Mouse (Mus musculus) forebrain, embryonic 16.5 days (tissue): ENCODE measurements at regions not wholly inside any gene's neighbourhood (a gene's known extent, or its start where the extent isn't known, plus 50 kb on each side); places are given as distances from the start of the nearest gene placed in this dataset.

Source experiments
- ATAC-seq: fragments of 200-750 bp; cut with Nextera tagmentation; 2 replicates; pipeline ENCODE4 v1.8.0; 2017; ENCODE audit warnings: mild to moderate bottlenecking, moderate library complexity
- H3K27ac ChIP-seq: fragments of 300-500 bp; sonication (generic); 2 replicates; pipeline ENCODE4 v1.5.1; 2014; ENCODE audit warnings: low read length, control low read depth
- H3K27me3 ChIP-seq: fragments of 300-500 bp; sonication (generic); replicated peaks from 2 replicates; pipeline ENCODE4 v1.6.1; 2014; ENCODE audit warnings: low read length; ENCODE audit not compliant: control insufficient read depth, insufficient read depth
- H3K36me3 ChIP-seq: fragments of 300-500 bp; sonication (generic); 2 replicates; pipeline ENCODE4 v1.6.1; 2014; ENCODE audit not compliant: control insufficient read depth, insufficient read depth
- H3K4me1 ChIP-seq: fragments of 300-500 bp; sonication (generic); replicated peaks from 2 replicates; pipeline ENCODE4 v1.6.1; 2014; ENCODE audit warnings: low read length; ENCODE audit not compliant: control insufficient read depth, insufficient read depth
- H3K4me2 ChIP-seq: fragments of 300-500 bp; sonication (generic); 2 replicates; pipeline ENCODE4 v1.6.1; 2014; ENCODE audit warnings: mild to moderate bottlenecking, low read length, control low read depth
- H3K4me3 ChIP-seq: fragments of 300-500 bp; sonication (generic); replicated peaks from 2 replicates; pipeline ENCODE4 v1.5.1; 2014; ENCODE audit warnings: mild to moderate bottlenecking, low read length, control low read depth
- H3K9ac ChIP-seq: fragments of 300-500 bp; sonication (generic); replicated peaks from 2 replicates; pipeline ENCODE4 v1.6.1; 2014; ENCODE audit warnings: low read depth, low read length, control low read depth
- H3K9me3 ChIP-seq: fragments of 300-500 bp; sonication (generic); 2 replicates; pipeline ENCODE4 v1.6.1; 2016; ENCODE audit warnings: low read length; ENCODE audit not compliant: control insufficient read depth
- WGBS: fragments of 180-500 bp; shearing (Covaris S2); extraction: QIAGEN DNeasy Blood & Tissue Kit; methylation state at CpG from one replicate; pipeline ENCODE4 v1.1.7; 2014; 5-methylcytosine and 5-hydroxymethylcytosine counted together

DNA sequence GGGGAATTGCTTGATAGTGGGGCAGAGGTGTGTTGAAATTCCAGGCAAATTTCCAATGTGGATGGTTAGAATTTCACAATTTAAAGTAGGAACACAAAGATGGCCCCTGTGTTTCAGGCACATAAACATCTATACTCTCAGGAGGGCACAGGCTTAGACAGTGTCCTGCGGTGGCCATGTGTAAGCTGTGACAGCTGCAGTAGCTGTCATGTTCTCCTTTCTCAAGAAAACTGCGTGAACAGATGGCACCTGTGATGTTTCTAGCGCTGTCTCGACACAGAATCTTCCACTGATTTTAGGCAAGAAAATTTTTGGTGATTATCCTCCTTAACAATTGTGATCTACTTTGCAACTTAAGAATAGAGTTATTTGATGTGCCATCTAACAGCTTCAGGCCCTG lies 222.1 kb upstream of the Hes1 start:
- WGBS, result 88% methylated on average over 4 of the region's 4 CpGs
- ATAC-seq, result no peak
- no peak overlapping the region for H3K4me3 ChIP-seq
- H3K4me1 ChIP-seq, result peaks cover 17% of the 10 kb centered on the region
- H3K36me3 ChIP-seq, result no peaks in the 10 kb centered on the region
- no peak overlapping the region for H3K4me2 ChIP-seq
- no peak overlapping the region for H3K9ac ChIP-seq
- H3K9me3 ChIP-seq, result no peaks in the 10 kb centered on the region
- H3K27me3 ChIP-seq, result no peaks in the 10 kb centered on the region
- H3K27ac ChIP-seq, result no peak overlapping the region

DNA sequence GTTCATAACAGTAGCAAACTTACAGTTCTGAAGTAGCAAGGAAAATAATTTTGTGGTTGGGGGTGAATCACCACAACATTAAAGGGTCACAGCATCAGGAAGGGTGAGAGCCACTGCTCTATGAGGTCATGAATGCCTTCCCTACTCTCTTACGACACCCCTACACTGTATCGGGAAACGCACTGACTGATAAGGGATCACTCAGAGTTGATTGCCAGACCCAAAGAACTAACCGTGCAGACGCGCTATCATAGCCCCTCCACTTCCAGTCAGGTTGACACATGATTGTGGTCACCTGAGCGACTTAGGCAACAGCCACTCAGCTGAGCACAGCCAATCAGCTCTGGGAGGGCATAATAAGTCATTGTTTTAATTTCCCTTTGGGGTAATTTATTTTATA lies 220.7 kb upstream of the Hes1 start:
- Histone ChIP-seq H3K4me2 (no peak overlapping the region), H3K36me3 (no peaks in the 10 kb centered on the region), H3K27me3 (no peaks in the 10 kb centered on the region), H3K9me3 (no peaks in the 10 kb centered on the region), H3K4me1 (peaks cover 11% of the 10 kb centered on the region), H3K27ac (no peak overlapping the region), H3K9ac (no peak overlapping the region), H3K4me3 (no peak overlapping the region)
- ATAC-seq, result no peak
- 88% methylated on average over 7 of the region's 7 CpGs for WGBS

DNA sequence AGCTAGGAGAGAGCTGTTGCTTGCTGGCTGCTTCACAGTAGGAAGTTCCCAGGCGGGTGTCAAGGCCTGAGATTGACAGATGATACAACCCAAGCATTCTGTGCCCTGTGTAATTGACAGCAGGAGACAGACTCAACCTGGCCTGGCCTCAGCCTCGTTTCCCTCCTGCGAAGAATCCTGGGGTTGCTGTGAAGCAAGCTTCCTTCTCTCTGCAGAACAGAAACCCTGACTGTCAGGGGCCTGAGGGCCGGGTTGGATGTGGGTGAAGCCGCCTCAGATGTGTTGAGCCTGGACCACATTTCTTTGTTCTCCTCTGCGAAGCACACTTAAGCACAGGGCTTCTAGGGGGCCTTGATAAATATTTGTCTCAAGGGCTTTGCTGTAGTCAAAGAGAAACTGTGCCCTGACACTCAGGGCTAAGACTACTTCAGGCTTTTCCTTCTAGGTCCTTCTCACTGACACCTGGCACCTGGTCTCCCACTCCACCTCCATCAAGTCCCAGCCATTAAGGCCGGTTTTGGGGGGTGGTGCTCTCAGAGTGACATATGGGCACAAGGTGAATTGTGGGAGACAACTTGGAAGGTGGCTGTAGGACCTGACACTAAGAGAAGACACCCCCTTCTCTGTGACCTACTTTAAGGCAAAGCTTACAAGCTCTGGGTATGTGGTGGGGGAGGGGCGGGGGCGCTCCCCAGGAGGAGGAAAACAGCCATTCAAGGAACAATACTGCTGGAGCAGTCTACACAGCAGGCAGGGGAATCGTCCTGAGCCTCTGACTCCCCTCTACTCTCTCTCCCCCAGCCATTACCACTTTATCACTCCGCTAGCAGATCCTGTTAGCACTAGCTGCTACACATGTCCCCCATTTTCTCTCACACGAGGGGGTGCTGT lies 219.2 kb upstream of the Hes1 start:
- H3K36me3 ChIP-seq, result no peaks in the 10 kb centered on the region
- H3K27ac ChIP-seq, result no peak overlapping the region
- WGBS, result 28% methylated on average over 12 of the region's 12 CpGs
- no peak overlapping the region for H3K4me3 ChIP-seq
- H3K9me3 ChIP-seq, result no peaks in the 10 kb centered on the region
- H3K9ac ChIP-seq, result no peak overlapping the region
- no peak overlapping the region for H3K4me2 ChIP-seq
- H3K4me1 ChIP-seq, result peaks cover 2% of the 10 kb centered on the region; the same call in 1 of the 2 replicates
- ATAC-seq, result no peak
- no peaks in the 10 kb centered on the region for H3K27me3 ChIP-seq

DNA sequence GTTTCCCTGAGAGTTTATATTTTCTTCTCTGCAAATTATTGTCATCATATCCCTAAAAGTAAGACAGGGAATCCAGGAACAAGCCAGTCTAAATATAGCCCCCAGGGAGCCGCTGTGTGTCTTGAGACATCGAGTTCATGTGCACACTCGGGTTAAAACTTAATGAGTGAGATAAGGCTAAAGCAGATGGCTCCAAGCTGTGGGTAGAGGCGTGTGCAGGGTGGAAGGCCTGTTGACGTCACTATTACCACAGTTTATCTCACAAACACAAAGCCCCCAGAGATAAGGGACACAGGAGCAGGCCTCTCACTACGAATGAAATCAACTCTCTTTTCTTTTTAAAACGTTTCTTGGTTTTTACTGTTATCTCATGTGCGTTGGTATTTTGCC lies 218.6 kb upstream of the Hes1 start:
- Histone ChIP-seq H3K4me1 (peaks cover 2% of the 10 kb centered on the region; the same call in 1 of the 2 replicates), H3K9me3 (no peaks in the 10 kb centered on the region), H3K27ac (no peak overlapping the region), H3K27me3 (no peaks in the 10 kb centered on the region), H3K9ac (no peak overlapping the region), H3K36me3 (no peaks in the 10 kb centered on the region), H3K4me2 (no peak overlapping the region), H3K4me3 (no peak overlapping the region)
- no peak for ATAC-seq
- 61% methylated on average over 8 of the region's 8 CpGs for WGBS

DNA sequence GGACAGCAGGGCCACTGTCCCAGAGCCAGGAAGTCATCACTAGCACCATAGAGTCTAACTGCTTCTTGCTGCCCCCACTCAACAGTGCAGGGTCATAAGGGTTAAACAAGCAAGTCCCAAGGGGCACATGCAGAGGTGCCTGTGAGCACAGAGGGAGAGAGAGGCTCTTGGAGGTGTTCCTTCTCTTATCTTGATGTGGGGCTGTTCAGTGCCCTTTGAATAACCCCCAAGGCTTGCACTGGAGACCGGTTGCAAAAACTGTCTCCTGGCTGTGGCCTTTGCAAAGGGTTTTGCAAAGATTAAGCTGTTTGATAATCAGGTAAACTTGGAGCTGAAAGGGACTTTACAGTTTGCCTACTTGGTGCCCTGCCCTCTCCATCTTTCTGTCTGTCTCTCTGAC lies 217.1 kb upstream of the Hes1 start:
- H3K9ac ChIP-seq, result no peak overlapping the region
- no peak overlapping the region for H3K27ac ChIP-seq
- no peaks in the 10 kb centered on the region for H3K9me3 ChIP-seq
- peaks cover 2% of the 10 kb centered on the region; the same call in 1 of the 2 replicates for H3K4me1 ChIP-seq
- H3K4me3 ChIP-seq, result no peak overlapping the region
- H3K36me3 ChIP-seq, result no peaks in the 10 kb centered on the region
- H3K27me3 ChIP-seq, result no peaks in the 10 kb centered on the region
- WGBS, result 59% methylated on average over 1 of the region's 1 CpGs
- ATAC-seq, result no peak
- H3K4me2 ChIP-seq, result no peak overlapping the region

DNA sequence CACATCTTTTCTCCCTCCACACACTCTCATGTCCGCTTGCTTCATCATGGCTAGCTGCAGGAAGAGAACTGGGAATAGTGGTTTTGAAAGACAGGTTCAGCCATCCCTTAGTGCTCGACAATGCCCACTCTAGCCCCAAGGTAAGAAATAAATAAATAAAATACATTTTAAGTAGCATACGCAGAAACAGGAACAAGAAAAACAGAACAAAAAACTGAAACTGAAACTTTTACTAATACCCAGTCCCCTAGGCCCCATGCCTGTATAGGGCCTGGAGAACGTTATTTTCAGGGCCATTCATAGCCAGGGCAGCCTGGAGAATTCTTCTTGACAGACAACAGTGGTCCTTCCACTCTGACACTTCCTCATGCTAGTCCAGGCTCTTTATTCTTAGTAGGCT lies 216.4 kb upstream of the Hes1 start:
- no peaks in the 10 kb centered on the region for H3K36me3 ChIP-seq
- no peak overlapping the region for H3K27ac ChIP-seq
- peaks cover 2% of the 10 kb centered on the region; the same call in 1 of the 2 replicates for H3K4me1 ChIP-seq
- ATAC-seq, result no peak
- H3K4me3 ChIP-seq, result no peak overlapping the region
- H3K4me2 ChIP-seq, result no peak overlapping the region
- WGBS, result 81% methylated on average over 4 of the region's 4 CpGs
- H3K9ac ChIP-seq, result no peak overlapping the region
- no peaks in the 10 kb centered on the region for H3K9me3 ChIP-seq
- no peaks in the 10 kb centered on the region for H3K27me3 ChIP-seq

DNA sequence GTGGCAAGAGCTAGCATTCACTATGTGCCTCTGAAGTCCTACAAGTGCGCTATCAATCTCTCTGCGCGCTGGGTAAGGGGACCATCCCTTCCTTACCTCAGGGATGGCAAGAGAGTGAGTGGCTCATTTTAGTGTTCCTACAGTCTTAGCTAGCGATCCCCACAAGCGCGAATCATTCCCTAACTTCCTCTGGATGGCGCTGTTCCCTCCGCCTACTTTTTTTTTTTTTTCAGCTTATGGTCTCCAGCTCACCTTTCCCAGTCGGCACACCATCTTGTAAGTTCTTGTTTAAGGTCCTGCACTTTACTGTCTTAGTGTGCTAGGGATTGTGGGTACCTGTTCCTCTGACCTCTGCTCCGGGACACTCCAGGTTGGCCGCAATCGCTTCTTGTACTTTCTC lies 215.7 kb upstream of the Hes1 start:
- no peak overlapping the region for H3K4me3 ChIP-seq
- no peak overlapping the region for H3K9ac ChIP-seq
- H3K9me3 ChIP-seq, result no peaks in the 10 kb centered on the region
- WGBS, result 81% methylated on average over 12 of the region's 12 CpGs
- H3K4me1 ChIP-seq, result peaks cover 2% of the 10 kb centered on the region; the same call in 1 of the 2 replicates
- ATAC-seq, result no peak
- H3K27ac ChIP-seq, result no peak overlapping the region
- H3K4me2 ChIP-seq, result no peak overlapping the region
- no peaks in the 10 kb centered on the region for H3K27me3 ChIP-seq
- H3K36me3 ChIP-seq, result no peaks in the 10 kb centered on the region

DNA sequence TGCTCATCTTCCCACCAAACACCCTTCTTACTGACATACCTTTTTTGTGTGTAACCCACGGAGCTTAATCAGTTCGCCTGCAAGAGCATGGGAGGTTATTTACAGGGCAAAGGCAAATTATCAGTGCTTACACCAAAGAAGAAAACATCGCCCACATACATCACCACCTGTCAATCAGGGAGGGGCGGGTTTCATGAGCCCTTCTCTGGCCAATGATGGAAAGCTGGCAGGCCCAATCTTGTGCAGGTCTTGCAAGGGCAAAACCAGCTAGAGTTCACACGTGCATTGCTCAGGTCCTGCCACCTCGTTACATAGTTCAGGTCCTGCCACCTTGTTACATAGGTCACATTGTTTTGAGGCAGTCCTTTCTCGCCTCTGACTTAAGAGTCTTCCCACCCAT lies 214.7 kb upstream of the Hes1 start:
- WGBS, result 80% methylated on average over 7 of the region's 7 CpGs
- Histone ChIP-seq H3K4me3 (no peak overlapping the region), H3K36me3 (no peaks in the 10 kb centered on the region), H3K4me1 (peaks cover 2% of the 10 kb centered on the region), H3K9me3 (no peaks in the 10 kb centered on the region), H3K9ac (no peak overlapping the region), H3K4me2 (no peak overlapping the region), H3K27ac (no peak overlapping the region), H3K27me3 (no peaks in the 10 kb centered on the region)
- ATAC-seq, result no peak

DNA sequence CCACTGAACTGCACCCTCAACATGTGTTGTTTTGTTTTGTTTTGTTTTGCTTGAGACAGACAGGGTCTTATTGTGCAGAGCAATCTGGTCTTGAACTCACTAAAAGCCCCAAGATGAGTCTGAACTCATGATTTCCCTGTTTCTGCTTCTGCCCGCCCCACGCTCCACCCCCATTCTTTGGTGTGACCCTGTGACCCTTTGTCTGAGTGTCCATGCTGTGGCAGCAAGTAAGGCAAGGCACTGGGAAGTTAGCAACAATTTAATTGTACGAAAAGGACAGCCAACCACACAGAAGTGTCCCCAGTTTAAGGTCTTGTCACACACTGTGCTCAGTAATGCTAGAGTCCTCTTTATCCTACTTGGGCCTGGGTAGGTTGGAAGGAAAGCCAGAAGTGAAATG lies 213.6 kb upstream of the Hes1 start:
- no peak overlapping the region for H3K27ac ChIP-seq
- ATAC-seq, result no peak
- H3K36me3 ChIP-seq, result no peaks in the 10 kb centered on the region
- H3K4me1 ChIP-seq, result no peaks in the 10 kb centered on the region; the same call in 1 of the 2 replicates
- WGBS, result 69% methylated on average over 3 of the region's 3 CpGs
- H3K27me3 ChIP-seq, result no peaks in the 10 kb centered on the region
- H3K4me3 ChIP-seq, result no peak overlapping the region
- no peaks in the 10 kb centered on the region for H3K9me3 ChIP-seq
- no peak overlapping the region for H3K4me2 ChIP-seq
- H3K9ac ChIP-seq, result no peak overlapping the region
